Mouse (Mus musculus): ENCODE data around the gene Ercc6. TPM values are rescaled to one million over a fixed set of nuclear protein-coding genes. Genes with fewer than 3 reads are reported as not detected.

Ercc6 gene
- total RNA-seq, 2 experiments from 2014 or later, result 3.2 to 3.3 TPM

DNA sequence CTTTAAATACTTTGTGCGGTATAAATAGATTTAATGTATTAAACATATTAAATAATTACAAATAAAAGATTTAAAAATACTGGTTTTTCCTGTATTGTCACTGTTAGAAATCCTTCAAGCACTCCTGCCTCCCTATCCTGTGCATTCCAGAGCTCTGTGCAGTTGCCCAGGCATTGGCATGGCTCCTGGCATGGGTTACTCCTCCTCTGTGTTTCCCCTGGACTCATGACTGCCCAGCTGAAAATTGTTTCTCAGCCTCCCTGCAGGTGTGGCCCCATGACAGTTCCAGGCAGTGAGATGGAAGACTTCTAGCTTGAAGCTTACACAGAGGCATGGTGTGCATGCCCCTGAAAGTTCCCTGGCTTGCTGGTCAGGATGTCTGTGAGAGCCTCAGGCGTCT lies 65.1 kb downstream of the Ercc6 start:
- peak; percentile 15 to 21 for DNase-seq

GRCm38 (mm10) chr14:32583696-32584095 lies 70.4 kb downstream of the Ercc6 start:
- no peak for DNase-seq

- peak; percentile 34 to 81 for DNase-seq
Measured at GRCm38 (mm10) chr14:32587013-32587784, 73.9 kb downstream of the Ercc6 start.

GRCm38 (mm10) chr14:32590377-32590776 lies 77.1 kb downstream of the Ercc6 start:
- no peak for DNase-seq

DNA sequence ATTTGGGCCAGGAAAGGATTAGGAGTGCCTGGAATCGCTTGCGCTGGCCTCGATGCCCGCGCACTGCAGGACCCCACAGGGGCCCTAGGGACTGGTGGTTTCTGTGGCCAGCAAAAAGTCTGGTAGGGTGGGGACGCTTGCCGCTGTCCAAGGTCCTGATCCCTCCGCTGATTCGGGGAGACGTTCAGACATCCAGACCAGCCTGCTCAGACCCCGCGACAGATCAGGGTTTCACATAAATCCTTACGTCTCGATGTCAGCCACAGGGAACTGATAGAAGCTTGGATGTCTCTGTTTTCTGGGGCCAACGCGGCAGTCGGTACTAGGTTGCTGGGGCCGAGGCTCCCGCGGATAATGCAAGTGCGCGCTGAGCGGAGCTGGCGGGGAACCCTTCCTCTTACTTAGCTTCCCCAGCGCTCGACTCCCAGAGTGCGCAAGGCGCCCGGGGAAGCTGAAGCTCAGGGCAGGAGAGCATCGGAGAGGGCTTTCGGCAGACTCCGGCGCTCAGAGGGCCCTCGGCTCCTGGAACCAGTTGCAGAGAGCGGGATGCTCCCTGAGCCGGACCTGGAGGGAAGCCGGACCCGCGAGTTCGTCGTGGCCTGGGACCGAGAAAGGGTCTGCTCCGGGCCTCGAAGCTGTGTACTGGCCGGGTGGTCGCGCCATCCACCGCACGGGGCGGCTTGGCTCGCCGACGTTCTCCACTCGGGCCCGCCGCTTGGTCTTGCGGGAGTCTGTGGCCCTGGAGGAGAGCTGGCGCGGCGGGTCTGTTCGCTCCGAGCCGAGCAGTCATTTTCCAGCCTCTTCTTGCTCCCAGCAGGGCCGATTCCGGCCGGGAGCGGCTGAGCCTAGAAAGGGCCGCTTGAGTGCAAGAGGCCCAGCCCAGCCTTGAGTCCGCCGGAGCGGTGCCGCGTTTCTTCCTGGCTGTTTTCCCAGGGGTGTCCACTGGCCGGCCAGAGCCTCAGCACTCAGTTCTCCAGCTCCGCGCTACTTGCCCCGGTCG lies 84.2 kb downstream of the Ercc6 start:
- DNase-seq, result peak; percentile 19 to 78

GRCm38 (mm10) chr14:32598437-32599219 lies 85.3 kb downstream of the Ercc6 start:
- no peak for DNase-seq

DNA sequence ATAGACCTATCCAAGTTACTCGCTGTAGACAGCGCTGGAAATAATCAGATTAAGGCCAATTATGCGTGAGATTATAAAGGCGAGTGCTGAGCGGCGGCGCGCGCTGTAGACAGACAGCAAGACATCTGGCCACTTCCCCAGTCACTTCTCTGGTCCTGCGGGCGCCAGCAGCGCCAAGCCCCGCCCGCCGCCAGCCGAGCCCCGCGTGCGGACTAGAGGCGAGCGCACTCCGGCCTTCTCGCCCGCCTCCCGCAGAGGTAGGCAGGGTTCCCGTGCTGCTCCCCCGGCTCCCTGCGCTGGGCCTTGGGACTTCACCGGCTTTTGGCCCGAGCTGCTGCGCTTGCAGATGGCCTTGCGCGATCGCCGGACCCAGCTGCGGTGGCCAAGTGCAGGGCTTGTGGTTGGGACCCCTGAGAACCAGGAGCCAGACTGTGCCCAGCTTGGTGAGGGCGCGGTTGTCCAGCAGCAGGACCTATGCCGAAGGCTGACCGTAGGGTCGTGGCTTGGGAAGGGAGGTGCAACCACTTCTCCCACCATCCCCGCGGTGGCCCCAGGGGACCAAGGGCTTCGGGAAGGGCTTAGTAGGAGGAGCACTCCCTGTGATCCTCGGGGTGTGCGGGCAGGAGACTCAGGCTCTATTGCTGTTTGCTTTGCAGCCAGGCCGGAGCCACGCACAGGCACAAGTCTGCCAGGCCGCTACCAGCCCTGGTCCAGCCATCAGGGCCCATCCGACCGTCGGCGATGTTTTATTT lies 86.1 kb downstream of the Ercc6 start, which contains the start of gene Prrxl1:
Gene Prrxl1, plus strand, starts transcription at position 118 of the 752 bp plus-strand sequence.
- DNase-seq, result peak in 1 of 2 experiments; percentile 18

DNA sequence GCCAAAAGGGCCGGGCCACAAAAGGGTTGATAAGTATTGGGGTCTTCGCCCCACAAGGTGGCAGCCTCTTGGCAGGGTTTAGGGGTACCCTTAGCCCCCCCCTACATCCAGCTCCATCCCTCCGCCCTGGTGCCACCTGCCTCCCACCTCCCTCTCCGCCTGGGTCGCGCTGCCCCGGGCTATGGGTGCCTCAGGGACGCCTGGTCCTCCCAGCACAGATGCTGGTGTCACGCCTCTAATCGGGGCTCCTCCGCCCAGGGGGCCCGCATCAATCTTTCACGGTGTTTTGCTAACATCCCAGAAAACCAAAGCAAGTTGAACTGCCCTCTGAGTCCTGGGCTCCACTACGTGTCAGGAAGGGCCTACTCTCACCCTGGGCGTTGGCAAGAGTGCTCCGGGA lies 86.8 kb downstream of the Ercc6 start:
- DNase-seq, result no peak

DNA sequence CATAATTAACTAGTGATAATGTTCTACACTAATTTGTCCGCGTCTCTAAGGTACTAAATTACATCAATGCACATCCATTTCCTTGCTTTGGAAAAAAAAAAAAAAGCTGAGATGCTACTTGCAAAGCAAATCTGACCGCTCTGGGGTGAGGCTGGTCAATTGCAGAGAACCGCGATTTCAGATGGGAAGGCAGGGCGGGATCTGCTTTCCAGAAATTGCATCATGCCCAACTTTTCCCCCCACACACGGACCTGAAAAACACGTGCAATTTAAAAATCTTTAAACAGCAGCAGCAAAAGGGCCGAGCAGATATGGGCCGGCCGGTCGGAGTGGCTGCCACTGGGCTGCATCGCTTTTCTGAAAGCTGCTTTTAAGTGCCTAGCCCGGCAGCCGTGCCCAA lies 92.2 kb downstream of the Ercc6 start:
- DNase-seq, result no peak

- DNase-seq, result no peak
Measured at GRCm38 (mm10) chr14:32606316-32606715, 93.0 kb downstream of the Ercc6 start.

- DNase-seq, result peak in 1 of 2 experiments; percentile 36
Measured at GRCm38 (mm10) chr14:32609392-32609791, 96.1 kb downstream of the Ercc6 start.

GRCm38 (mm10) chr14:32617253-32617652 lies 103.9 kb downstream of the Ercc6 start:
- DNase-seq, result no peak

- DNase-seq, result no peak
Measured at GRCm38 (mm10) chr14:32624245-32624644, 110.9 kb downstream of the Ercc6 start.

- DNase-seq, result no peak
Measured at GRCm38 (mm10) chr14:32624811-32625210, 111.5 kb downstream of the Ercc6 start.

- no peak for DNase-seq
Measured at GRCm38 (mm10) chr14:32627271-32627670, 114.0 kb downstream of the Ercc6 start.

GRCm38 (mm10) chr14:32628584-32628983 lies 115.3 kb downstream of the Ercc6 start:
- peak; percentile 8 to 18 for DNase-seq

Other genes starting within 250 kb of the Ercc6 start
- 10 to 100 TPM; 70.4 to 86.7 TPM for gene Ogdhl, start 191.5 kb upstream of the Ercc6 start, total RNA-seq (2021)
- not detected for gene 1700024G13Rik, start 125.1 kb upstream of the Ercc6 start, total RNA-seq (2021)
- gene Slc18a3, start 48.7 kb upstream of the Ercc6 start, total RNA-seq (2021), result not detected
- not detected for gene Chat, start 47.5 kb upstream of the Ercc6 start, total RNA-seq (2021)
- not detected for gene Prrxl1, start 85.9 kb downstream of the Ercc6 start, total RNA-seq (2021)
- 100 to 1,000 TPM in 1 of 2 experiments, 10 to 100 TPM in 1; 98.0 to 103 TPM for gene 3425401B19Rik, start 171.8 kb downstream of the Ercc6 start, total RNA-seq (2021)

Measured in heart, adult 18-20 months (tissue).